Mouse (Mus musculus) macrophage (primary cell): Measurements from ENCODE around the gene Ripor2. TPM values are rescaled to one million over a fixed set of nuclear protein-coding genes. Genes with fewer than 3 reads are reported as not detected.
"Not testable (repeated sequence)": the region's sequence is repeated elsewhere in the genome, so short reads cannot be mapped to it uniquely, and the experiment has no call there.

ENCODE experiments used
- H3K27ac ChIP-seq: fragments of 350-480 bp; formaldehyde crosslinking; 2 replicates; pipeline ENCODE4 v1.9.0; 2021
- H3K36me3 ChIP-seq: fragments of 350-480 bp; formaldehyde crosslinking; 2 replicates; pipeline ENCODE4 v1.9.0; 2021; ENCODE audit errors: inconsistent target
- H3K4me3 ChIP-seq: fragments of 350-480 bp; formaldehyde crosslinking; 2 replicates; pipeline ENCODE4 v1.9.0; 2021; ENCODE audit errors: inconsistent target
- H3K79me2 ChIP-seq: fragments of 350-480 bp; formaldehyde crosslinking; 2 replicates; pipeline ENCODE4 v1.9.0; 2021; ENCODE audit errors: inconsistent target
- WGBS: methylation state at CpG from one replicate; pipeline ENCODE4 v1.1.7; 2026; ENCODE audit warnings: inconsistent platforms; ENCODE audit not compliant: missing documents; 5-methylcytosine and 5-hydroxymethylcytosine counted together
- polyA plus RNA-seq: library from polyadenylated mRNA; stranded (reverse); fragments of 250-400 nt; gene quantifications from 3 replicates; pipeline ENCODE4 v1.2.4, GENCODE M21; 2018; ENCODE audit warnings: inconsistent platforms

Gene Ripor2
- polyA plus RNA-seq, 1 experiment from 2014 or later, result 0.46 TPM

DNA sequence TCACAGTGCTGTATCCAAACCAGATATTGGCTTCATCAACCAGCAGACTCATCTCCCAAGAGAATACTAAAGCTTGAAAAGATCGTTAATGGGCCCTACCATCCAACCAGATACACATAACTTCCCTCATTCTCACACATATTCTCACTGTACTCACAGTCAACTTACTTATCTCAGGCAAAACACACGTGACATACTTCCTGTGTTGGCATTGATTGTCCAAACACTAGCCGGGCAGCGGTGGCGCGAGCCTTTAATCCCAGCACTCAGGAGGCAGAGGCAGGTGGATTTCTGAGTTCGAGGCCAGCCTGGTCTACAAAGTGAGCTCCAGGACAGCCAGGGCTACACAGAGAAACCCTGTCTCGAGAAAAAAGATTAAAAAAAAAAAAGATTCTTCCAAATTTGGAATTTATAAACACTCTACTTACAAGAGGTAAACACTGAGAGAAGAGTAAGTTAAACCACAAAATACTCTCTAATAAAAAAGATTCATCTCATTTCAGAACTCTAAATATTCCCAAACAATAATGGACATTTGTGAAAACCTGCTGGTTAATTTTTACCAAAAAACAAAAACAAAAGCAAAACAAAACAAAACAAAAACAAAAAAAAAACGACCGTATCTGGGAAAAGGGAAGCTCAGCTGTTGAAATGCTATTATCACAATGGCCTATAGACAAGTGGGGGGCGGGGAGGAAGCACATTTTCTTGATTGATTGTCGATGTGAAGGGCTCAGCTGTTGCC lies 176.0 kb downstream of the Ripor2 start:
- WGBS, result 89% methylated on average over 11 of the region's 12 CpGs
- peaks cover 30% of the 10 kb centered on the region for H3K36me3 ChIP-seq

DNA sequence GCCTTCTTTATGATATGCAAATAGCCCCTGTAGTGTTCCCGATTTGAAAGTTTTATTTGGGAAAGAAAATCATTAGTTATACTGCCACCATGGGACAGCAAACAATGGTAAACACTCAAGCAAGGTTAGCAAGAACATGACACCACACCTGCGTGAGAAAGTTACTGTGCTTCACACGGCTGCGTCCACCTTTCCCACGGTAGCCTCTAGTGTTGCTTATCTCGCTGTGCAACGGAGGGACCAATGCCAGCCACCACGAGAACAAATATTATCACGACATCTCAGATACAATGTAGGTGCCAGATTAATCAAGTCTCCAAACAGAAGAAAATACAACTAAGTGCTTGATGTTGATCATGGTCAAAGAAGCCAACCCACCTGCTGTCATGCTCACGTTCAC lies 177.5 kb downstream of the Ripor2 start:
- Histone ChIP-seq H3K36me3 (peaks cover 18% of the 10 kb centered on the region), H3K4me3 (no peak overlapping the region), H3K27ac (no peak overlapping the region), H3K79me2 (peaks cover 46% of the 10 kb centered on the region)
- WGBS, result 95% methylated on average over 10 of the region's 10 CpGs

More for the DNA sequence above, 176.0 kb downstream of the Ripor2 start:
- H3K4me3 ChIP-seq, result no peak overlapping the region
- H3K27ac ChIP-seq, result no peak overlapping the region
- H3K79me2 ChIP-seq, result peaks cover 46% of the 10 kb centered on the region

DNA sequence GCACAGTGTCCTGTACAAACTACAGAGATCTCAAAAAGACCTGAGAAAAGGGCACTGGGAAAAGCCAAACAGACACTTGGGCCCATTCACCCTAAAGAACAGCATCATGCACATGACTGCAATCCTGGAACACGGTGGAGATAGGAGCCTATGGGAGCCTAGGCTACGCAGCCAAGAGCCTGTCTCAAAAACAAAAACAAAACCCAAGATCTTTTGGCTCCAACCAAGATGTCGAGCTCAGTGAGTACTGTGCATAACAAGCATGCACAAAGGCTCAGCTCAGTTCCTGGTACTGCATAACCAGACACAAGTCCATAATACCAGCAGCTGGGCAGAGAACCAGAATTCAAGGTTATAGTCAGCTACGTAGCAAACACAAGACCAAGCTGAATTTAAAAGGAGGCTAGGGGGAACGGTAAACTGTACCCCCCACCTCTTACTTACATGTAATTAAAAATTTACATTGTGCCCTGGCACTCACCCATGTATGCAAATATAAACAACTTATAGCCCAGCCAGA lies 178.4 kb downstream of the Ripor2 start:
- Histone ChIP-seq H3K36me3 (peaks cover 15% of the 10 kb centered on the region; the same call in 1 of the 2 replicates), H3K79me2 (peaks cover 46% of the 10 kb centered on the region), H3K4me3 (peak overlapping the region; percentile 74), H3K27ac (peak overlapping the region; percentile 47)
- 85% methylated on average over 5 of the region's 5 CpGs for WGBS

DNA sequence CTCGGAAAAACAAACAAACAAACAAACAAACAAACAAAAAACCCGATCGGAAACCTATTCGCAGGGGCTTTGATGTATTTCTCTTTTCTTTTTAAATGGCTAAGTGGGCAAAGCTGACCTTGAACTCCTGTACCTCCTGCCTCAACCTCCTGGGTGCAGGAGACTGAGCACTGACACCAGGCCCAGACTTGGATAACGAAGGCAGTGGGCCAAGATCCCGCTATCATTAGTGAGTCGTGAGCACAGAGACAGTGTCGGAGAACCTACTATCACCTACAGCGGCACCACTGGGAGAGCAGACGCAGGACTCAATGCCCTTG lies 179.1 kb downstream of the Ripor2 start:
- H3K36me3 ChIP-seq, result peaks cover 14% of the 10 kb centered on the region; the same call in 1 of the 2 replicates
- peak overlapping the region; percentile 74 for H3K4me3 ChIP-seq
- H3K79me2 ChIP-seq, result peaks cover 46% of the 10 kb centered on the region
- H3K27ac ChIP-seq, result peak overlapping the region; percentile 47
- WGBS, result 4% methylated on average over 10 of the region's 10 CpGs

DNA sequence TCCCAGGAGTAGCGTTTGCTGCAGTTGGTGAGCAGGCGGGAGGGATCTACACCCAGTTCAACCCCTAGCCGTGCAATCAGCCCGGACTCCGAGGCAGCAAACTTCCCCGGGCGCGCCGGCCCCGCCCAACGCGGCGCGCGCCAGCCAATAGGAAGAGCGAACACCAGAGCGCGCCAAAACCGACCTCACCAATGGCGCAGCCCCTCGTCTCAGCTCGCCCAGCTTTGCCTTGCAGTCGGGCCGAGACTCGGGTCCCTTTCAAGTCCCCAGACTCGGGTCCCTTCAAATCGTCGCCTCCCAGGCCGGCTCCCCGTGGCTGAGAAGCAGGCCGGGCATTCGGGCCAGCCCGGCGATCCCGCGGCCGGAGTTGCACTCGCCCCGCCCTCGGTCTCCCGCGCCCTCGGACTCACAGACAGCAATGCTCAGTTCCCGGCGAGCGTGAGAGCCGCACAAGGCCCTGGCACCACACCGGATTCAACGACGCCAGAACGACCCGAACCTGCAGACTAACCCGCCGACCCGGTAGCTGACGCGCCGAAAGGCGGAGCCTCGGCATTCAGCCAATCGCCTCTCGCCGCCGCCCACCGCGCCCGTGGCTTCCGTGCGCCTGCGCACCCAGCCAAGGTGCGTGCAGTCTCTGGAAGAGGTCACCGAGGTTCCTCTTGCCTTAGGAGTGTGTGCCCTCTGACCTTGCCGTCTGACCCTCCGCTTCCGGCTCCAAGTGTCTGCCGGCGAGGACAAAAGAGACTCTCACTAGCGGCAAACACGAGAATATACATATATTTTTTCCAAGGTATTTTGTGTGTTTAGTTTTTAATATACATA lies 179.6 kb downstream of the Ripor2 start, which contains the start of gene Gmnn:
Gmnn (minus strand) TSS at position 521 of the 825 bp plus-strand sequence.
- WGBS, result under 1% methylated on average over 79 of the region's 79 CpGs
- Histone ChIP-seq H3K36me3 (peaks cover 9% of the 10 kb centered on the region; the same call in 1 of the 2 replicates), H3K4me3 (peak within 1 kb of the TSS; percentile 74), H3K79me2 (peaks cover 46% of the 10 kb centered on the region), H3K27ac (peak within 1 kb of the TSS; percentile 47)

DNA sequence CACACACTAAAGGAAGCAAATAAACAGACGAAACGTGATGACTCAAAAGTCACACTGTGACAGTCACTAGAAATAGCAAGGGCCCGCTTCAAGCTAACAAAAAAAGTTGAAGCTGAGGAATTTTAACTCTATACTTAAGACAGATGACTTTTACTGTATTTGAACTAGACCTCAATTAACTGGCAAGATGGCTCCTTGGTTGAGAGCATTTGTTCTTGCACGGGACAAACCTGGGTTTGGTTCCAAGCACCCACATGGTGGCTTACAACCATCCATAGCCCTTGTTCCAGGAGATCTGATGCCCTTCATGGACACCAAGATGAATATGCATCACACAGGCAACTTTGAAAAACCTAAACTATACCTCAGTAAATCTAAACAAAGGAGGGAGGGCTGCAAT lies 180.3 kb downstream of the Ripor2 start:
- Histone ChIP-seq H3K27ac (peak overlapping the region; percentile 24; the same call in 1 of the 2 replicates), H3K36me3 (peaks cover 2% of the 10 kb centered on the region; the same call in 1 of the 2 replicates), H3K79me2 (peaks cover 40% of the 10 kb centered on the region), H3K4me3 (peak overlapping the region; percentile 74)
- 14% methylated on average over 4 of the region's 4 CpGs for WGBS

DNA sequence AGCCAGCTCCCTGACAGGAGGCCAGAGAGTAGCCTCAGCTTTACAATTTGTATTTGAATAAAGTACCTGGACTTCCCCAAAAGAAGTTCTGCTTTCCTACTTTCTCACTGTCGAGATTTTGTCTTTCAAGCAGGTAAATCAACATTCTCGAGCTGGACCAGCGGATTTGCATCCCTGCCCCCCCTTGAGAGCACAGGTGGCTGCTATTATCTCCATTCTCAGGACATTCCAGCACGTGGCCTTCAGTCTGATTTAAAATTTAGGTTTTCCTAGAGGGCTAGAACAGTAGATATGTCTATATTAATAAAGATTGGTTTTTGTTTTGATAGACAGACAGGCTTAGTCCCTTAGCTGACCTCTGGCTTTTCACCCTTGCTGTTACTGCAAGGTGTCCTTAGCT lies 185.8 kb downstream of the Ripor2 start:
- not testable (repeated sequence) for H3K36me3 ChIP-seq, H3K27ac ChIP-seq, H3K79me2 ChIP-seq, H3K4me3 ChIP-seq
- WGBS, result 70% methylated on average over 4 of the region's 4 CpGs

DNA sequence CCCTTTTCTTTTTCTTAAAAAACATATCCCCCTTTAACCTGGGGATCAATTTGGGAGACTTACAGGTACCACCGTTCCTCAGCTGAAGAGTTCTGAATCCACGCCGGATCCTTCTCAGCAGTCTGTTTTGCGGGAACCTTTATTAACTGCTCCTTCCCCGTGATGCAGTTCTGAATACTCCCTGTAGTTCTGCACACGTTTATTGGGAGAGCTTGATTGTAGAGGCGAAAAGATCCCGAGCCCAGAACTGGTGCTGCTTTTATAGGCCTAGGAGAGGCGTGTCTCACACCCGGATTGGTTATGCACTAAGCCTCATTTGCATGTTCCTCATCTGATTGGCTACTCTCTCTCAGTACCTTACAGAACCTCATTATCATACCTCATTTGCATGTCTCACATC lies 189.5 kb downstream of the Ripor2 start:
- WGBS, result 92% methylated on average over 6 of the region's 10 CpGs
- H3K4me3 ChIP-seq, H3K27ac ChIP-seq, H3K79me2 ChIP-seq, H3K36me3 ChIP-seq: not testable (repeated sequence)

DNA sequence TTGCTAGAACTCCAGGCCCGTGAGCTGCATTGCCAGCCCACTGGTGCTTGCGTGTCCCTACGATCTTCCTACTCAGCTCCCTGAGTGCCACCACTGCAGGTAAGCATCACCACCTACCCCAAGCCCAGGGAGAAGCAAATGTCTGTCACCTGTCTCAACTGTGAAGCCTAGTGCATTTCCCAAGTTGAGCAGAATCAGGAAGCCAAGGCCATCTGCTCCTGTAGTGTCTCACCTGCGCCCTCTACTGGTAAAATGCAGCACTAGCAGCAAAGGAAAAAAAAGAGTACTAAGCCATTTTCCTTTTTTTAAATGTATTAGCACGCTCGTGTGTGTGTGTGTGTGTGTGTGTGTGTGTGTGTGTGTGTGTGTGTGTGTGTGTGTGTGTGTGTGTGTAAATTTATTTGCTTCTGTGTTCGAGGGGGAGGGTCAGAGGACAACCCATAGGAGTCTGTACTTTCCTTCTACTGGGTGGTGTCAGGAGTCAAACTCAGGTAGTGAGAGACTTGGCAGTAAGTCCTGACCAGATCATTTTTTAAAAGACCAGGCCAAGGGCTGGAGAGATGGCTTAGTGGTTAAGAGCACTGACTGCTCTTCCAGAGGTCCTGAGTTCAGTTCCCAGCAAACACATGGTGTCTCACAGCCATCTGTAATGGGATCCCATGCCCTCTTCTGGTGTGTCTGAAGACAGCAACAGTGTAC lies 194.3 kb downstream of the Ripor2 start:
- Histone ChIP-seq H3K79me2 (no peaks in the 10 kb centered on the region), H3K36me3 (no peaks in the 10 kb centered on the region), H3K4me3 (no peak overlapping the region), H3K27ac (peak overlapping the region; percentile 65)
- 39% methylated on average over 7 of the region's 7 CpGs for WGBS

DNA sequence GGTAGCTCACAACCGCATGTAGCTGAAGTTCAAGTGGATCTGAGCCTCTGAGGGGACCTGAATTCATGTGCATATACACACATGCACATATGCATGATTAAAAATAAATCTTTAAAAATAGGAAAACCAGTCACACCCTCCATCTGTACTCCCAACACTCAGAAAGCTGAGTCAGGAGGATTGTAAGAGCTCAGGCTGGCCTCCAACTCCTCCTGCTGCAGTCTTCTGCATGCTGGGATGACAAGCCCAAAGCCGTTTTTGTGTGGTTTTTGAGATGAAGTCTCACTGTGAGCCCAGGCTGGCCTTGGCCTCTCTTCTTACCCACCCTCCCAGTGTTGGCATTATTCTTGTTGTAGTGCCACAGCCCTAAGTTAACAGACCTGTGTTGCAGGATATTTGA lies 196.0 kb downstream of the Ripor2 start:
- H3K27ac ChIP-seq, result peak overlapping the region; percentile 65
- no peaks in the 10 kb centered on the region for H3K79me2 ChIP-seq
- WGBS, result 76% methylated on average over 2 of the region's 2 CpGs

DNA sequence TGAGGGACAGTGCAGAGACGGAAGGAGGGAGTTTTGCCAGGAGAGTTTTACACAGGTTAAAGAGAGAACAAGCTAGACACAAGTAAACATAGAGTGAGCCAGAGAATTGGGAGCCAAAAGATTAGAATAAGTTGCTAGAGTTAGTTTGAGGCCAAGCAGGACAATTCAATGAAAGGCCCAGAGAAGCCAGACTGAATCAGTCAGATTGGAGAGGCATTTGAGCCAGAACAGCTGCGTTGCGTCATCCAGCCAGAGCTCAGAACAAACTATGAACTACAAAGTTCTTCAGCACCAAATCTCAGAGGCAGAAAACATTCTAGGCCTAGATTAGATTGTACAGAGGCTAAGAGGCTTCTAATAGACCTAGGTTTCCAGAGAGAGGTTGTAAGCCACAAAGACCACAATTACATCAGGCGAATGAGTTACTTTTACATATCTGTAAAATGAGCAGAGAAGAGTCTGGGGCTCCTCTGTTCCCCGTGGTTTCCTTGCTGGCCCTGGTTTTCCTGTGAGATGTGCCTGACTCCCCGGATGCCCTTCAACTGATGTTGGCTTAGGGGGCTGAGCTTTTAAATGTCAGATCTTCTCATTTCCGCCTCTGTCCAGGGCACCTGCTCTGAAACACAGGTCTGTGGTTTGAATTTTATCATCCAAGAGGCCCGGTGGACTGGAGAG lies 196.9 kb downstream of the Ripor2 start:
- peak overlapping the region; percentile 65 for H3K27ac ChIP-seq
- H3K79me2 ChIP-seq, result no peaks in the 10 kb centered on the region
- WGBS, result 59% methylated on average over 8 of the region's 8 CpGs
- H3K36me3 ChIP-seq, result no peaks in the 10 kb centered on the region
- no peak overlapping the region for H3K4me3 ChIP-seq

More for the DNA sequence above, 196.0 kb downstream of the Ripor2 start:
- H3K4me3 ChIP-seq, result no peak overlapping the region
- no peaks in the 10 kb centered on the region for H3K36me3 ChIP-seq

DNA sequence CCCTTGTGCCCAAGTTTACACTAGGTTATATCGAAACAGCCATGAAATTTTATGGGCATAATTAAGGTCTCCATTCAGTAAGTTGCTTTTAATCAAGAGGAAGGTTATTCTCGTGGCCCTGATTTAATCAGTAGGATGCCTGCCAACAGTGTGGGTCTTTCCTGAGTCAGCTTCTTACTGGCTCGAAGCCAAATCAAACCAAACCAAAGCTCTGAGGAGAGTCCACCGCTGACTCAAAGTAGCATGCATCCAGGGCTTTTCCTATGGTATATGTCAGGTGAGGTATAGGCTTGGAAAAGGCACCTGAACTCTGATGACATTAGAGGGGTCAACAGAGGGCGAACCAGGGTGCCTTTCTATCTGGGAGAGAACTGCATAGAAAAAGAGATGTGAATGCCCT lies 199.9 kb downstream of the Ripor2 start:
- Histone ChIP-seq H3K4me3 (no peak overlapping the region), H3K79me2 (0 out of 2 replicates have a peak, but pooled peaks cover 2% of the 10 kb centered on the region), H3K36me3 (no peaks in the 10 kb centered on the region), H3K27ac (no peak overlapping the region)
- WGBS, result 47% methylated on average over 5 of the region's 5 CpGs
